Mouse (Mus musculus): ENCODE measurements around the gene Caln1. TPM values are rescaled to one million over a fixed set of nuclear protein-coding genes. Genes with fewer than 3 reads are reported as not detected.

The Caln1 gene
- polyA plus RNA-seq, 2 experiments, result not detected

- no peaks in the 10 kb centered on the region for H3K9me3 ChIP-seq (ENCODE audit: control insufficient read depth, low read length)
- H3K4me2 ChIP-seq (ENCODE audit: low read depth), result no peak overlapping the region
- ATAC-seq (ENCODE audit: insufficient read depth), result no peak
- TF ChIP-seq CTCF (IDR thresholded peaks at IDR 0.05; ENCODE audit: low read depth), result no peak
- no peak for TF ChIP-seq EP300 (IDR thresholded peaks at IDR 0.05; ENCODE audit: low read depth)
- no peaks in the 10 kb centered on the region for H3K4me1 ChIP-seq (replicated peaks; ENCODE audit: control insufficient read depth in 2 of 2, insufficient read depth in 2 of 2, low read length in 1 of 2)
- 49% methylated on average over 7 of the region's 7 CpGs for WGBS (ENCODE audit: insufficient replicate concordance)
- H3K27me3 ChIP-seq (ENCODE audit: control insufficient read depth, insufficient read depth, low read length), result no peaks in the 10 kb centered on the region
- no peak overlapping the region for H3K9ac ChIP-seq (replicated peaks)
- no peak for DNase-seq (ENCODE audit: low read depth in 3 of 3, low spot score in 3 of 3)
- no peak overlapping the region for H3K27ac ChIP-seq
- no peaks in the 10 kb centered on the region for H3K36me3 ChIP-seq (replicated peaks; ENCODE audit: control insufficient read depth, insufficient read depth, low read depth)
- no peak overlapping the region for H3K4me3 ChIP-seq (ENCODE audit: insufficient read depth in 1 of 2, low read depth in 2 of 2, low read length in 2 of 2)
Observed at GRCm38 (mm10) chr5:130355223-130355622, 14.0 kb upstream of the Caln1 start.

GRCm38 (mm10) chr5:130363111-130363510, 6.1 kb upstream of the Caln1 start:
- Histone ChIP-seq H3K27ac (no peak overlapping the region), H3K27me3 (ENCODE audit: control insufficient read depth, insufficient read depth, low read length) (no peaks in the 10 kb centered on the region), H3K36me3 (replicated peaks; ENCODE audit: control insufficient read depth, insufficient read depth, low read depth) (no peaks in the 10 kb centered on the region), H3K4me3 (ENCODE audit: insufficient read depth in 1 of 2, low read depth in 2 of 2, low read length in 2 of 2) (no peak overlapping the region), H3K9me3 (ENCODE audit: control insufficient read depth, low read length) (no peaks in the 10 kb centered on the region), H3K4me2 (ENCODE audit: low read depth) (no peak overlapping the region), H3K4me1 (replicated peaks; ENCODE audit: control insufficient read depth in 2 of 2, insufficient read depth in 2 of 2, low read length in 1 of 2) (no peaks in the 10 kb centered on the region), H3K9ac (replicated peaks) (no peak overlapping the region)
- 61% methylated on average over 4 of the region's 4 CpGs for WGBS (ENCODE audit: insufficient replicate concordance)
- no peak for ATAC-seq (ENCODE audit: insufficient read depth)
- DNase-seq (ENCODE audit: low read depth in 3 of 3, low spot score in 3 of 3), result no peak
- no peak for TF ChIP-seq CTCF (IDR thresholded peaks at IDR 0.05; ENCODE audit: low read depth)
- no peak for TF ChIP-seq EP300 (IDR thresholded peaks at IDR 0.05; ENCODE audit: low read depth)

- WGBS (ENCODE audit: insufficient replicate concordance), result 42% methylated on average over 3 of the region's 3 CpGs
- H3K27me3 ChIP-seq (ENCODE audit: control insufficient read depth, insufficient read depth, low read length), result no peaks in the 10 kb centered on the region
- H3K4me1 ChIP-seq (replicated peaks; ENCODE audit: control insufficient read depth in 2 of 2, insufficient read depth in 2 of 2, low read length in 1 of 2), result no peaks in the 10 kb centered on the region
- ATAC-seq (ENCODE audit: insufficient read depth) (no peak), DNase-seq (ENCODE audit: low read depth in 3 of 3, low spot score in 3 of 3) (no peak)
- H3K4me2 ChIP-seq (ENCODE audit: low read depth), result no peak overlapping the region
- no peak for TF ChIP-seq EP300 (IDR thresholded peaks at IDR 0.05; ENCODE audit: low read depth)
- TF ChIP-seq CTCF (IDR thresholded peaks at IDR 0.05; ENCODE audit: low read depth), result no peak
- no peak overlapping the region for H3K4me3 ChIP-seq (ENCODE audit: insufficient read depth in 1 of 2, low read depth in 2 of 2, low read length in 2 of 2)
- H3K9ac ChIP-seq (replicated peaks), result no peak overlapping the region
- no peak overlapping the region for H3K27ac ChIP-seq
- H3K9me3 ChIP-seq (ENCODE audit: control insufficient read depth, low read length), result no peaks in the 10 kb centered on the region
- no peaks in the 10 kb centered on the region for H3K36me3 ChIP-seq (replicated peaks; ENCODE audit: control insufficient read depth, insufficient read depth, low read depth)
Observed at GRCm38 (mm10) chr5:130363773-130364172, 5.5 kb upstream of the Caln1 start.

- Histone ChIP-seq H3K27ac (no peak overlapping the region), H3K4me3 (ENCODE audit: insufficient read depth in 1 of 2, low read depth in 2 of 2, low read length in 2 of 2) (no peak overlapping the region), H3K4me1 (replicated peaks; ENCODE audit: control insufficient read depth in 2 of 2, insufficient read depth in 2 of 2, low read length in 1 of 2) (no peaks in the 10 kb centered on the region), H3K27me3 (ENCODE audit: control insufficient read depth, insufficient read depth, low read length) (no peaks in the 10 kb centered on the region), H3K9me3 (ENCODE audit: control insufficient read depth, low read length) (no peaks in the 10 kb centered on the region), H3K36me3 (replicated peaks; ENCODE audit: control insufficient read depth, insufficient read depth, low read depth) (no peaks in the 10 kb centered on the region), H3K4me2 (ENCODE audit: low read depth) (no peak overlapping the region), H3K9ac (replicated peaks) (no peak overlapping the region)
- no peak for ATAC-seq (ENCODE audit: insufficient read depth)
- TF ChIP-seq EP300 (IDR thresholded peaks at IDR 0.05; ENCODE audit: low read depth) (no peak), CTCF (IDR thresholded peaks at IDR 0.05; ENCODE audit: low read depth) (no peak)
- no peak for DNase-seq (ENCODE audit: low read depth in 3 of 3, low spot score in 3 of 3)
- 61% methylated on average over 6 of the region's 6 CpGs for WGBS (ENCODE audit: insufficient replicate concordance)
Observed at GRCm38 (mm10) chr5:130368236-130368635, 1.0 kb upstream of the Caln1 start.

GRCm38 (mm10) chr5:130375411-130375810, 6.2 kb downstream of the Caln1 start:
- Histone ChIP-seq H3K27ac (no peak overlapping the region), H3K9ac (replicated peaks) (no peak overlapping the region), H3K4me2 (ENCODE audit: low read depth) (no peak overlapping the region), H3K4me3 (ENCODE audit: insufficient read depth in 1 of 2, low read depth in 2 of 2, low read length in 2 of 2) (no peak overlapping the region), H3K4me1 (replicated peaks; ENCODE audit: control insufficient read depth in 2 of 2, insufficient read depth in 2 of 2, low read length in 1 of 2) (no peaks in the 10 kb centered on the region), H3K9me3 (ENCODE audit: control insufficient read depth, low read length) (no peaks in the 10 kb centered on the region), H3K36me3 (replicated peaks; ENCODE audit: control insufficient read depth, insufficient read depth, low read depth) (no peaks in the 10 kb centered on the region), H3K27me3 (ENCODE audit: control insufficient read depth, insufficient read depth, low read length) (no peaks in the 10 kb centered on the region)
- TF ChIP-seq EP300 (IDR thresholded peaks at IDR 0.05; ENCODE audit: low read depth), result no peak
- TF ChIP-seq CTCF (IDR thresholded peaks at IDR 0.05; ENCODE audit: low read depth), result no peak
- ATAC-seq (ENCODE audit: insufficient read depth) (no peak), DNase-seq (ENCODE audit: low read depth in 3 of 3, low spot score in 3 of 3) (no peak)
- WGBS (ENCODE audit: insufficient replicate concordance), result 69% methylated on average over 3 of the region's 3 CpGs

Data from liver, embryonic 14.5 days (tissue).